Mouse (Mus musculus) hindbrain, embryonic 13.5 days (tissue): ENCODE data around the gene Cwc22. TPM values are rescaled to one million over a fixed set of nuclear protein-coding genes. Genes with fewer than 3 reads are reported as not detected.
"Not testable (repeated sequence)": the region's sequence is repeated elsewhere in the genome, so short reads cannot be mapped to it uniquely, and the experiment has no call there.

Source experiments
- ATAC-seq: fragments of 200-750 bp; cut with Nextera tagmentation; 2 replicates; pipeline ENCODE4 v1.8.0; 2017; ENCODE audit warnings: moderate TSS enrichment; ENCODE audit not compliant: low FRiP score
- H3K27ac ChIP-seq: fragments of 300-500 bp; sonication (generic); 2 replicates; pipeline ENCODE4 v1.5.1; 2015; ENCODE audit warnings: inconsistent platforms, mild to moderate bottlenecking, moderate library complexity
- H3K27me3 ChIP-seq: fragments of 300-500 bp; sonication (generic); 2 replicates; pipeline ENCODE4 v1.6.1; 2015; ENCODE audit warnings: mild to moderate bottlenecking, inconsistent platforms
- H3K36me3 ChIP-seq: fragments of 300-500 bp; sonication (generic); 2 replicates; pipeline ENCODE4 v1.6.1; 2015; ENCODE audit warnings: mild to moderate bottlenecking, inconsistent platforms
- H3K4me1 ChIP-seq: fragments of 300-500 bp; sonication (generic); replicated peaks from 2 replicates; pipeline ENCODE4 v1.6.1; 2015; ENCODE audit warnings: inconsistent platforms
- H3K4me2 ChIP-seq: fragments of 300-500 bp; sonication (generic); 2 replicates; pipeline ENCODE4 v1.6.1; 2015; ENCODE audit warnings: inconsistent platforms, mild to moderate bottlenecking, moderate library complexity
- H3K4me3 ChIP-seq: fragments of 300-500 bp; sonication (generic); 2 replicates; pipeline ENCODE4 v1.5.1; 2015; ENCODE audit warnings: mild to moderate bottlenecking, inconsistent platforms
- H3K9ac ChIP-seq: fragments of 300-500 bp; sonication (generic); 2 replicates; pipeline ENCODE4 v1.6.1; 2015; ENCODE audit warnings: mild to moderate bottlenecking, inconsistent platforms
- H3K9me3 ChIP-seq: fragments of 300-500 bp; sonication (generic); 2 replicates; pipeline ENCODE4 v1.6.1; 2016; ENCODE audit warnings: inconsistent platforms
- WGBS: fragments of 180-500 bp; shearing (Covaris S2); methylation state at CpG from one replicate; pipeline ENCODE4 v1.1.7; 2015; 5-methylcytosine and 5-hydroxymethylcytosine counted together
- polyA plus RNA-seq: library from polyadenylated mRNA; unstranded; fragments of >200 nt; fragmentation: Nextera tagmentation; extraction: Ambion mirVana; gene quantifications from 2 replicates; pipeline ENCODE4 v1.2.1, GENCODE M21; 2015

Gene Cwc22
- polyA plus RNA-seq, 1 experiment from 2014 or later: 23.5 TPM

GRCm38 (mm10) chr2:77900741-77901140 lies 45.4 kb downstream of the Cwc22 start:
- Histone ChIP-seq H3K4me1 (no peaks in the 10 kb centered on the region), H3K4me3 (no peak overlapping the region), H3K9me3 (no peaks in the 10 kb centered on the region), H3K9ac (no peak overlapping the region), H3K36me3 (peaks cover 75% of the 10 kb centered on the region), H3K27ac (no peak overlapping the region), H3K27me3 (no peaks in the 10 kb centered on the region), H3K4me2 (no peak overlapping the region)
- ATAC-seq: no peak
- 96% methylated on average over 5 of the region's 5 CpGs for WGBS

GRCm38 (mm10) chr2:77900111-77900510 lies 46.1 kb downstream of the Cwc22 start:
- WGBS: 90% methylated on average over 2 of the region's 2 CpGs
- no peak for ATAC-seq
- Histone ChIP-seq H3K4me3 (no peak overlapping the region), H3K27me3 (no peaks in the 10 kb centered on the region), H3K4me1 (no peaks in the 10 kb centered on the region), H3K9me3 (no peaks in the 10 kb centered on the region), H3K9ac (no peak overlapping the region), H3K4me2 (no peak overlapping the region), H3K27ac (no peak overlapping the region), H3K36me3 (peaks cover 71% of the 10 kb centered on the region)

GRCm38 (mm10) chr2:77898436-77898835 lies 47.7 kb downstream of the Cwc22 start:
- H3K9ac ChIP-seq: no peak overlapping the region
- WGBS: 94% methylated on average over 2 of the region's 2 CpGs
- H3K27ac ChIP-seq: no peak overlapping the region
- H3K36me3 ChIP-seq: peaks cover 70% of the 10 kb centered on the region
- no peaks in the 10 kb centered on the region for H3K9me3 ChIP-seq
- ATAC-seq: no peak
- H3K27me3 ChIP-seq: no peaks in the 10 kb centered on the region
- no peak overlapping the region for H3K4me2 ChIP-seq
- H3K4me3 ChIP-seq: no peak overlapping the region
- H3K4me1 ChIP-seq: no peaks in the 10 kb centered on the region

GRCm38 (mm10) chr2:77897988-77898387 lies 48.2 kb downstream of the Cwc22 start:
- H3K27me3 ChIP-seq: no peaks in the 10 kb centered on the region
- no peak for ATAC-seq
- no peak overlapping the region for H3K4me3 ChIP-seq
- H3K4me1 ChIP-seq: no peaks in the 10 kb centered on the region
- H3K9me3 ChIP-seq: no peaks in the 10 kb centered on the region
- no peak overlapping the region for H3K4me2 ChIP-seq
- no peak overlapping the region for H3K9ac ChIP-seq
- WGBS: 92% methylated on average over 5 of the region's 5 CpGs
- peaks cover 70% of the 10 kb centered on the region for H3K36me3 ChIP-seq
- H3K27ac ChIP-seq: no peak overlapping the region

GRCm38 (mm10) chr2:77897558-77897899 lies 48.6 kb downstream of the Cwc22 start:
- Histone ChIP-seq H3K9ac (no peak overlapping the region), H3K4me2 (no peak overlapping the region), H3K4me1 (no peaks in the 10 kb centered on the region), H3K4me3 (no peak overlapping the region), H3K27me3 (no peaks in the 10 kb centered on the region), H3K36me3 (peaks cover 70% of the 10 kb centered on the region), H3K9me3 (no peaks in the 10 kb centered on the region), H3K27ac (no peak overlapping the region)
- WGBS: 88% methylated on average over 3 of the region's 3 CpGs
- no peak for ATAC-seq

GRCm38 (mm10) chr2:77896843-77897557 lies 49.2 kb downstream of the Cwc22 start:
- no peak overlapping the region for H3K27ac ChIP-seq
- H3K4me3 ChIP-seq: no peak overlapping the region
- no peaks in the 10 kb centered on the region for H3K27me3 ChIP-seq
- no peaks in the 10 kb centered on the region for H3K4me1 ChIP-seq
- H3K9ac ChIP-seq: no peak overlapping the region
- 95% methylated on average over 12 of the region's 12 CpGs for WGBS
- no peaks in the 10 kb centered on the region for H3K9me3 ChIP-seq
- ATAC-seq: no peak
- H3K4me2 ChIP-seq: no peak overlapping the region
- H3K36me3 ChIP-seq: peaks cover 69% of the 10 kb centered on the region

GRCm38 (mm10) chr2:77895906-77896570 lies 50.1 kb downstream of the Cwc22 start:
- not testable (repeated sequence) for H3K9ac ChIP-seq, H3K9me3 ChIP-seq, ATAC-seq, H3K27ac ChIP-seq, H3K27me3 ChIP-seq, H3K4me2 ChIP-seq, H3K4me3 ChIP-seq, H3K4me1 ChIP-seq
- WGBS: 95% methylated on average over 16 of the region's 16 CpGs
- H3K36me3 ChIP-seq: peaks cover 69% of the 10 kb centered on the region

- Histone ChIP-seq H3K4me2 (no peak overlapping the region), H3K4me3 (no peak overlapping the region), H3K9ac (no peak overlapping the region), H3K4me1 (no peaks in the 10 kb centered on the region), H3K36me3 (peaks cover 66% of the 10 kb centered on the region), H3K27me3 (no peaks in the 10 kb centered on the region), H3K27ac (no peak overlapping the region), H3K9me3 (no peaks in the 10 kb centered on the region)
- no peak for ATAC-seq
- WGBS: 95% methylated on average over 8 of the region's 8 CpGs
These were observed 51.3 kb downstream of the Cwc22 start for GRCm38 (mm10) chr2:77894896-77895295.

- Histone ChIP-seq H3K4me2 (no peak overlapping the region), H3K36me3 (peaks cover 52% of the 10 kb centered on the region), H3K27me3 (no peaks in the 10 kb centered on the region), H3K27ac (no peak overlapping the region), H3K4me1 (no peaks in the 10 kb centered on the region), H3K9me3 (no peaks in the 10 kb centered on the region), H3K9ac (no peak overlapping the region), H3K4me3 (no peak overlapping the region)
- no peak for ATAC-seq
- WGBS: 96% methylated on average over 8 of the region's 8 CpGs
These were observed 52.7 kb downstream of the Cwc22 start for GRCm38 (mm10) chr2:77893505-77893904.

GRCm38 (mm10) chr2:77892573-77892972 lies 53.6 kb downstream of the Cwc22 start:
- H3K9ac ChIP-seq: no peak overlapping the region
- 92% methylated on average over 4 of the region's 4 CpGs for WGBS
- H3K4me1 ChIP-seq: no peaks in the 10 kb centered on the region
- no peaks in the 10 kb centered on the region for H3K27me3 ChIP-seq
- H3K4me3 ChIP-seq: no peak overlapping the region
- ATAC-seq: no peak
- no peak overlapping the region for H3K27ac ChIP-seq
- H3K36me3 ChIP-seq: peaks cover 42% of the 10 kb centered on the region
- no peak overlapping the region for H3K4me2 ChIP-seq
- H3K9me3 ChIP-seq: no peaks in the 10 kb centered on the region

GRCm38 (mm10) chr2:77890836-77891438 lies 55.2 kb downstream of the Cwc22 start:
- WGBS: 95% methylated on average over 5 of the region's 5 CpGs
- no peak for ATAC-seq
- Histone ChIP-seq H3K4me1 (no peaks in the 10 kb centered on the region), H3K27ac (no peak overlapping the region), H3K27me3 (no peaks in the 10 kb centered on the region), H3K36me3 (peaks cover 31% of the 10 kb centered on the region), H3K9ac (no peak overlapping the region), H3K9me3 (no peaks in the 10 kb centered on the region), H3K4me2 (no peak overlapping the region), H3K4me3 (no peak overlapping the region)

- no peaks in the 10 kb centered on the region for H3K9me3 ChIP-seq
These were observed 56.2 kb downstream of the Cwc22 start for GRCm38 (mm10) chr2:77889949-77890348.

GRCm38 (mm10) chr2:77889401-77889800 lies 56.8 kb downstream of the Cwc22 start:
- Histone ChIP-seq H3K4me1 (no peaks in the 10 kb centered on the region), H3K36me3 (peaks cover 21% of the 10 kb centered on the region), H3K27ac (no peak overlapping the region), H3K4me2 (no peak overlapping the region), H3K9ac (no peak overlapping the region), H3K27me3 (no peaks in the 10 kb centered on the region), H3K4me3 (no peak overlapping the region), H3K9me3 (no peaks in the 10 kb centered on the region)
- 93% methylated on average over 5 of the region's 5 CpGs for WGBS
- no peak for ATAC-seq

More at GRCm38 (mm10) chr2:77889949-77890348, 56.2 kb downstream of the Cwc22 start:
- Histone ChIP-seq H3K4me1 (no peaks in the 10 kb centered on the region), H3K27ac (no peak overlapping the region), H3K4me2 (no peak overlapping the region), H3K36me3 (peaks cover 26% of the 10 kb centered on the region), H3K27me3 (no peaks in the 10 kb centered on the region), H3K4me3 (no peak overlapping the region), H3K9ac (no peak overlapping the region)
- WGBS: 96% methylated on average over 6 of the region's 6 CpGs
- ATAC-seq: no peak
